Mouse (Mus musculus): ENCODE data around the gene Smarce1. TPM values are rescaled to one million over a fixed set of nuclear protein-coding genes. Genes with fewer than 3 reads are reported as not detected.

Smarce1 gene
- polyA plus RNA-seq, 1 experiment from 2014 or later, result 133 TPM

DNA sequence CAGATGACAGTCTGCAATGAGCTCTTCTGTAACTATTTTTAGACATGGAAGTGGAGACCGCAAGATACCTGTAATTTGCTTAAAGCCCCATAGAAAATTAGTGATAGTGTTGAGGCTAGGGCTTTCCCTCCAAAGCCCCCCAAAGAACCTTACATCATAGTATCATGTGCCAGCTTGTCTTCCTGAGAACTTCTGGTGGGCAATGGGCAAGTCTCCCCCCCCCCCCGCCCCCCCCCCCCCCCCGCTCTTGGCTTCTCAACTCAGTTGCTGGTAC, 53.0 kb downstream of the Smarce1 start:
- no peaks in the 10 kb centered on the region for H3K36me3 ChIP-seq (ENCODE audit: insufficient read depth, low read length)
- 53% methylated on average over 2 of the region's 3 CpGs for WGBS
- no peak overlapping the region for H3K9ac ChIP-seq (replicated peaks; ENCODE audit: low read depth)
- H3K9me3 ChIP-seq (ENCODE audit: low read length), result no peaks in the 10 kb centered on the region
- H3K4me2 ChIP-seq (replicated peaks; ENCODE audit: low read depth, low read length), result no peak overlapping the region
- ATAC-seq (no peak), DNase-seq (ENCODE audit: low spot score) (no peak)
- TF ChIP-seq EP300 (IDR thresholded peaks at IDR 0.05), result no peak
- no peak for TF ChIP-seq CTCF (IDR thresholded peaks at IDR 0.05)
- no peak overlapping the region for H3K27ac ChIP-seq (ENCODE audit: low read length)
- no peaks in the 10 kb centered on the region for H3K4me1 ChIP-seq (ENCODE audit: insufficient read depth, low read depth, low read length)
- H3K27me3 ChIP-seq (replicated peaks; ENCODE audit: insufficient read depth, low read length), result no peaks in the 10 kb centered on the region
- no peak overlapping the region for H3K4me3 ChIP-seq (ENCODE audit: low read depth, low read length)

DNA sequence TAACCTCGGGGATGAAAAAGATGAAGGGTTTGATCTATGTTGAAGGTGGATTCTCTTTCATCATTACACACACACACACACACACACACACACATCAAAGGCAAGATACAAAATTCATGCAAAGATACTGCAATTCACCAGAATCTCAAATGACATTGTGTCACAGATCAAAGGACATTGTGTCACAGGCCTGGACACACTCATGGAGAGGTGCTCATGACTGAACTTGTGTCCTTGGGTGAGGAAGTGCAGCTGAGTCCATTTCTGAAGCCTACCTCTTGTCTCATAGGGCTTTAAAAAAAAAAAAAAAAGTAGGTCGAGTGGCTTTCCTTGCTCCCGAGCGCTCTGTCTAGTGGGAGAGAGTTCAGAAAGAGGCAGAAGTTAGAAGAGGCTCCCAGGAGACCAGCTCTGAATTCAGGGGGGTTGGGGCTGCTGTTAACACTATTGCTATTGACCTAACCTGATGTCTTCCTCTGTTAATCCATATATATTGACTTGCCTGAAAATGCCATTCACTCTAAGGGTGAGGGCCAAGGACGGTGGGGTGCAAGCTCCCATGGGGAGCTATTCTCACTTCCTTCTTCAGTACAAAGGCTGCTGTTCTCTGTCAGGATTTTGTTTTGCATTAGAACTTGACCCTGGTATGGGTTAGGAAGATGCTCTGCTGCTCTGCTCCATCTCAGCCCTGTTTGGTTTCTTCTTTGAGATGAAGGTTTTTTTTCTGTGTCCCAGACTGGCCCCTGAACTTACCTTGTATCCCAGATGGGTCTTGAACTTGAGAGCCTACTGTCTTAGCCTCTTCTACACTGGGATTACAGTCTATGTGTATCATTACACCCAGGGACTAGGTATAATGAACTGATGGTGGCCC, 53.5 kb downstream of the Smarce1 start:
- H3K36me3 ChIP-seq (ENCODE audit: insufficient read depth, low read length), result no peaks in the 10 kb centered on the region
- TF ChIP-seq EP300 (IDR thresholded peaks at IDR 0.05), result no peak
- TF ChIP-seq CTCF (IDR thresholded peaks at IDR 0.05), result no peak

DNA sequence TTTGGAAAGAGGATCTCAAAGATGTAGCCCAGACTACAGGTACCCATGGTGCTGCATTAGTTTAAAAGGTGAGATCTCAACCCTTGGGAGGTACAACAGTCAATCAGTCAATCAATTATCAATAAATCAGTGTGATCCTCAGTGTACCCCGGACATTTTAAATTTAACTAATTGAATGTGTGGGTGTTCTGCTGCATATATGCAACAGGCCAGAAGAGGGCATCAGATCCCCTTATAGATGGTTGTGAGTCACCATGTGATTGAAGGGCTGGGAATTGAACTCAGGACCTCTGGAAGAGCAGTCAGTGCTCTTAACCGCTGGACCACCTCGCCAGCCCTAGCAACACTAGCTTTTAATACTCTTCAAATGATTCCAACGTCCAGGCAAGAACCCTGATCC, 58.8 kb downstream of the Smarce1 start:
- no peak for DNase-seq (ENCODE audit: low spot score)
- Histone ChIP-seq H3K36me3 (ENCODE audit: insufficient read depth, low read length) (no peaks in the 10 kb centered on the region), H3K27me3 (replicated peaks; ENCODE audit: insufficient read depth, low read length) (no peaks in the 10 kb centered on the region), H3K9me3 (ENCODE audit: low read length) (no peaks in the 10 kb centered on the region), H3K9ac (replicated peaks; ENCODE audit: low read depth) (no peak overlapping the region), H3K4me3 (ENCODE audit: low read depth, low read length) (no peak overlapping the region), H3K27ac (ENCODE audit: low read length) (no peak overlapping the region), H3K4me1 (ENCODE audit: insufficient read depth, low read depth, low read length) (no peaks in the 10 kb centered on the region), H3K4me2 (replicated peaks; ENCODE audit: low read depth, low read length) (no peak overlapping the region)
- TF ChIP-seq EP300 (IDR thresholded peaks at IDR 0.05) (no peak), CTCF (IDR thresholded peaks at IDR 0.05) (no peak)
- no peak for ATAC-seq
- 70% methylated on average over 4 of the region's 4 CpGs for WGBS

More for the DNA sequence above, 53.5 kb downstream of the Smarce1 start:
- ATAC-seq, result no peak
- no peak for DNase-seq (ENCODE audit: low spot score)
- H3K27me3 ChIP-seq (replicated peaks; ENCODE audit: insufficient read depth, low read length), result no peaks in the 10 kb centered on the region
- H3K9me3 ChIP-seq (ENCODE audit: low read length), result no peaks in the 10 kb centered on the region
- no peak overlapping the region for H3K9ac ChIP-seq (replicated peaks; ENCODE audit: low read depth)
- H3K4me2 ChIP-seq (replicated peaks; ENCODE audit: low read depth, low read length), result no peak overlapping the region
- no peak overlapping the region for H3K27ac ChIP-seq (ENCODE audit: low read length)
- 52% methylated on average over 5 of the region's 5 CpGs for WGBS
- no peaks in the 10 kb centered on the region for H3K4me1 ChIP-seq (ENCODE audit: insufficient read depth, low read depth, low read length)
- H3K4me3 ChIP-seq (ENCODE audit: low read depth, low read length), result no peak overlapping the region

DNA sequence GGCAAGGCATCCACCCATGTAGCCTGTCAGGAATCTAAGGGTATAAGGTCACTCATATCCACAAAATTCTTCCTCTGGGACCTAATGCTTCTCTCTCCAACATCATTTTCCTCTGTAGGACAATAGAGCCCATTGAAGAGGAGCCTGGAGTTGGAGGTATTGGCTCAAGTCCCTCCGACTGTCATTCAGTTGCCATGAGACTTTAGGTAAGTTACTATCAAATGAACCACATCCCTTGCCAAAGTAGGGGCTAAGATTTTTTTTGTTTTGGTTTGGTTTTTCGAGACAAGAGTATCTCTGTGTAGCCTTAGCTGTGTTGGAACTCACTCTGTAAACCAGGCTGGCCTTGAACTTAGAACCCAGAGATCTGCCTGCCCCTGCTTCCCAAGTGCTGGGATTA, 59.4 kb downstream of the Smarce1 start:
- Histone ChIP-seq H3K27ac (ENCODE audit: low read length) (no peak overlapping the region), H3K4me3 (ENCODE audit: low read depth, low read length) (no peak overlapping the region), H3K4me2 (replicated peaks; ENCODE audit: low read depth, low read length) (no peak overlapping the region), H3K36me3 (ENCODE audit: insufficient read depth, low read length) (no peaks in the 10 kb centered on the region), H3K9me3 (ENCODE audit: low read length) (no peaks in the 10 kb centered on the region), H3K27me3 (replicated peaks; ENCODE audit: insufficient read depth, low read length) (no peaks in the 10 kb centered on the region), H3K4me1 (ENCODE audit: insufficient read depth, low read depth, low read length) (no peaks in the 10 kb centered on the region), H3K9ac (replicated peaks; ENCODE audit: low read depth) (no peak overlapping the region)
- 66% methylated on average over 2 of the region's 2 CpGs for WGBS
- no peak for DNase-seq (ENCODE audit: low spot score)
- TF ChIP-seq CTCF (IDR thresholded peaks at IDR 0.05) (no peak), EP300 (IDR thresholded peaks at IDR 0.05) (no peak)
- no peak for ATAC-seq

DNA sequence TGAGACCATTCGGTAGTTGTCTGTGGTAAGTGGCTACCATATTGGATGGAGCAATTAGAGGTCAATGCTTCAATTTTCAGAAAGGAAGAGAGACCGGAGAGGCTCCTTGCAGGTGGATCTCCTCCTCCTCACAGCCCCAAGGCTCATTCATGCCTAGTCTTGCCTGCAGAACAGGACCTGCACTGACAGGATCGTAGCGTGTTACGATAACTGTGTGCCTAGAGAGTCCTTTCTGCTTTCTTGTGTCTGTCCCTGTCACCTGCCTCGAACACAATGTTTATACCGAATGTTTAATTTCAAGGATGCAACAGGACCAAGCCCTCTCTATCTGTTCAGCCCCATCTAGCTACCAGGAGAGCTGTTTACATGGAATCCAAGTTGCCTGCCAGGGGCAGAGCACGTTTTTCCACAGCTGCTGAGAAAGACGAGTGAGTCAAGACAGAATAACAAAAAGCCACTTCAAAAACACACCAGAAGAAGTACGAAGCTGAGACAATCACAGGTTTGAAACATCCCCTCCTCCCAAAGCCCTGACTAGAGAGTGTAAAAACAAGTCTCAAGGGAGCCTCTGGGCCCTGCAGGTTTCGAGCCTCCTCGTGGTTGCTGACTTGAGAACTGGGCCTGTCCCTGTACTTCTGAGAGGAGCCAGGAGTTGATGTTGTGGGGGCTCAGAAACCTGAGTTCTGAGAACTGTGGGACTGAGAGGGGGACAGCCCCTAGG, 60.1 kb downstream of the Smarce1 start:
- H3K36me3 ChIP-seq (ENCODE audit: insufficient read depth, low read length), result no peaks in the 10 kb centered on the region
- TF ChIP-seq CTCF (IDR thresholded peaks at IDR 0.05), result no peak
- no peak for TF ChIP-seq EP300 (IDR thresholded peaks at IDR 0.05)
- no peak overlapping the region for H3K4me2 ChIP-seq (replicated peaks; ENCODE audit: low read depth, low read length)
- no peaks in the 10 kb centered on the region for H3K9me3 ChIP-seq (ENCODE audit: low read length)
- no peak overlapping the region for H3K9ac ChIP-seq (replicated peaks; ENCODE audit: low read depth)
- no peaks in the 10 kb centered on the region for H3K4me1 ChIP-seq (ENCODE audit: insufficient read depth, low read depth, low read length)
- 64% methylated on average over 12 of the region's 12 CpGs for WGBS
- no peak overlapping the region for H3K4me3 ChIP-seq (ENCODE audit: low read depth, low read length)
- H3K27me3 ChIP-seq (replicated peaks; ENCODE audit: insufficient read depth, low read length), result no peaks in the 10 kb centered on the region
- ATAC-seq (no peak), DNase-seq (ENCODE audit: low spot score) (no peak)
- no peak overlapping the region for H3K27ac ChIP-seq (ENCODE audit: low read length)

DNA sequence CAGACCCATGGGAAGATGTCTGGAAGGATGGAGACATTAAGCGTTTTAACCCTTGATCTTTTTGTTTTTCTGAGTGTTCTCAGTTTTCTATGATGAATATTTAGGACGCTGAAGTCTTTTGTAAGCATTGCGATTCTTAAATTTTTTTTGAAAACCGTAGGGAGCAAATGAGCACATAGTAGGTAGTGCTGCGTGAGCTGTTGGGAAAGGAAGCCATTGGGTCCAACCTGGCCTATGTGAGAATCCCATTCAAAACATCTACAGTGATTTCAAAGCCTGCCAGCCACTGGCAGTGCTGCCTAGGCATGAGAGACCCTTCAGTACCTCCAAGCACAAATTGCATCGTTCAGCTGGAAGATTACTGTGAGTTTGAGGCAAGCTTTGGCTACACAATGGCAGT, 60.8 kb downstream of the Smarce1 start:
- ATAC-seq (no peak), DNase-seq (ENCODE audit: low spot score) (no peak)
- Histone ChIP-seq H3K36me3 (ENCODE audit: insufficient read depth, low read length) (no peaks in the 10 kb centered on the region), H3K4me2 (replicated peaks; ENCODE audit: low read depth, low read length) (no peak overlapping the region), H3K4me3 (ENCODE audit: low read depth, low read length) (no peak overlapping the region), H3K4me1 (ENCODE audit: insufficient read depth, low read depth, low read length) (no peaks in the 10 kb centered on the region), H3K27me3 (replicated peaks; ENCODE audit: insufficient read depth, low read length) (no peaks in the 10 kb centered on the region), H3K9me3 (ENCODE audit: low read length) (no peaks in the 10 kb centered on the region), H3K9ac (replicated peaks; ENCODE audit: low read depth) (no peak overlapping the region), H3K27ac (ENCODE audit: low read length) (no peak overlapping the region)
- 89% methylated on average over 6 of the region's 6 CpGs for WGBS
- TF ChIP-seq CTCF (IDR thresholded peaks at IDR 0.05), result no peak
- no peak for TF ChIP-seq EP300 (IDR thresholded peaks at IDR 0.05)

All from lung, postnatal 0 days (tissue).